Mouse (Mus musculus) embryonic facial prominence, embryonic 12.5 days (tissue): Measurements from ENCODE around the gene Bnip1. TPM values are rescaled to one million over a fixed set of nuclear protein-coding genes. Genes with fewer than 3 reads are reported as not detected.

Experiments
- ATAC-seq: fragments of 200-750 bp; cut with Nextera tagmentation; 2 replicates; pipeline ENCODE4 v1.8.0; 2017; ENCODE audit not compliant: insufficient number of reproducible peaks, insufficient read depth, low FRiP score, low TSS enrichment
- H3K27ac ChIP-seq: fragments of 300-500 bp; sonication (generic); 2 replicates; pipeline ENCODE4 v1.5.1; 2016; ENCODE audit warnings: mild to moderate bottlenecking
- H3K27me3 ChIP-seq: fragments of 300-500 bp; sonication (generic); 2 replicates; pipeline ENCODE4 v1.6.1; 2016; ENCODE audit warnings: mild to moderate bottlenecking, moderate library complexity
- H3K36me3 ChIP-seq: fragments of 300-500 bp; sonication (generic); 2 replicates; pipeline ENCODE4 v1.6.1; 2016; ENCODE audit warnings: mild to moderate bottlenecking
- H3K4me1 ChIP-seq: fragments of 300-500 bp; sonication (generic); 2 replicates; pipeline ENCODE4 v1.6.1; 2016
- H3K4me2 ChIP-seq: fragments of 300-500 bp; sonication (generic); replicated peaks from 2 replicates; pipeline ENCODE4 v1.6.1; 2016; ENCODE audit warnings: mild to moderate bottlenecking, moderate library complexity
- H3K4me3 ChIP-seq: fragments of 300-500 bp; sonication (generic); 2 replicates; pipeline ENCODE4 v1.5.1; 2016; ENCODE audit warnings: mild to moderate bottlenecking
- H3K9ac ChIP-seq: fragments of 300-500 bp; sonication (generic); 2 replicates; pipeline ENCODE4 v1.6.1; 2016; ENCODE audit warnings: mild to moderate bottlenecking, moderate library complexity
- H3K9me3 ChIP-seq: fragments of 300-500 bp; sonication (generic); 2 replicates; pipeline ENCODE4 v1.6.1; 2016; ENCODE audit warnings: mild to moderate bottlenecking, moderate library complexity
- WGBS: fragments of 180-500 bp; shearing (Covaris S2); methylation state at CpG from one replicate; pipeline ENCODE4 v1.1.7; 2016; 5-methylcytosine and 5-hydroxymethylcytosine counted together
- polyA plus RNA-seq: library from polyadenylated mRNA; unstranded; fragments of >200 nt; fragmentation: Nextera tagmentation; extraction: Ambion mirVana; gene quantifications from 2 replicates; pipeline ENCODE4 v1.2.1, GENCODE M21; 2016

Bnip1 gene
- 53.6 and 58.6 TPM in 2 replicates for polyA plus RNA-seq

DNA sequence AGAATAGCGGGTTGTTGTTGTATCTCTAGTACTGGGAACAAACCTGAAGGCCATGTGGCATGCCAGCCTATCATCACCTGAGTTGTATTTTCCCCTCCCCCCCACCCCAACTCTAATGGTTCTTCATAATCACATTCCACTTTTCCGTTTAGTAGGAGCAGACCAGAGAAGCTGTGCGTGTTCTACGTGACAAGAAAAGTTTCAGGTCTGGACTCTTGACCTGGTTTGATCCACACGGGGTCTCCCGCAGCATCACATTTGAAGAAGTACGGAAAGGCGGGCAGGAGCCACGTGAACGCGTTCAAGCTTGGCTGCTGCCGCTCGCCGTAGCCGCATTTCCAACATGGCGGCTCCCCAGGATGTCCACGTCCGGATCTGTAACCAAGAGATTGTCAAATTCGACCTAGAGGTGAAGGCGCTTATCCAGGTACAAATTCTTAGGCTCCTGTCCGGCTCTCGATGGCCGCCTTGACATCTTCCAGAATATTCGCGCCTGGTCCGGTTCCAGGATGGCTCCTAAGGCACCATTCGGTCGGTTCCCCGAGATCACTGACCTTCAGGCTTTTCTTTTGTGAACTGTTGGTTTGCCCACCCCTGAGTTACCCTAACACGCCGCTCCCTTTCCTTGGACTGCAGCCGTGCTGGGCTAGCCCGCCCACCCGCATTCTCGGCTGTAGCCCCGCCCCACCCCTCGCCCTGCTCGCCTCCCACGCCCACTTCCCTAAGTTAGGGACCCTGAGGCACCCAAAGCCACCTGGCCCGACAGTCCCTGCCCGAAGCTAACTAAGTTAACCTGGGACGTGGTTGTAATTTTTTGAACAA, at the start of gene Bnip1:
Bnip1 (plus strand) TSS at position 317 of the 822 bp plus-strand sequence.
- H3K27me3 ChIP-seq, result no peaks in the 10 kb centered on the region
- peak within 1 kb of the TSS; percentile 74 for H3K4me2 ChIP-seq
- peak; percentile 52; the same call in 1 of the 2 replicates for ATAC-seq
- peaks cover 20% of the 10 kb centered on the region for H3K36me3 ChIP-seq
- H3K4me3 ChIP-seq, result peak within 1 kb of the TSS; percentile 75
- peak within 1 kb of the TSS; percentile 80 for H3K9ac ChIP-seq
- no peaks in the 10 kb centered on the region for H3K9me3 ChIP-seq
- under 1% methylated on average over 42 of the region's 42 CpGs for WGBS
- H3K27ac ChIP-seq, result peak within 1 kb of the TSS; percentile 88
- peaks cover 8% of the 10 kb centered on the region for H3K4me1 ChIP-seq

DNA sequence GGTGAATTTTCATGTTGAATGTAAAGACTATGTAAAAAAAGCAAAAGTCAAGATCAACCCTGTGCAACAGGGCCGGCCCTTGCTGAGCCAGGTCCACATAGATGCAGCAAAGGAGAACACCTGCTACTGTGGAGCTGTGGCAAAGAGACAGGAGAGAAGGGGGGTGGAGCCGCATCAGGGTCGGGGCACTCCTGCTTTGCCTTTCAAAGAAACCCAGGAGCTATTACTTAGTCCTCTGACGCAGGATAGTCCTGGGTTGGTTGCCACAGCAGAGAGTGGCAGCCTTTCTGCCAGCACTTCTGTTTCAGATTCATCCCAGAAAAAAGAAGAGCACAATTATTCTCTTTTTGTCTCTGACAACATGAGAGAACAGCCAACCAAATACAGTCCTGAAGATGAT, 38.3 kb upstream of the Bnip1 start:
- Histone ChIP-seq H3K9me3 (no peaks in the 10 kb centered on the region), H3K4me1 (no peaks in the 10 kb centered on the region), H3K4me2 (no peak overlapping the region), H3K4me3 (no peak overlapping the region), H3K27me3 (no peaks in the 10 kb centered on the region), H3K9ac (no peak overlapping the region), H3K36me3 (no peaks in the 10 kb centered on the region), H3K27ac (no peak overlapping the region)
- no peak for ATAC-seq
- WGBS, result 54% methylated on average over 4 of the region's 4 CpGs

DNA sequence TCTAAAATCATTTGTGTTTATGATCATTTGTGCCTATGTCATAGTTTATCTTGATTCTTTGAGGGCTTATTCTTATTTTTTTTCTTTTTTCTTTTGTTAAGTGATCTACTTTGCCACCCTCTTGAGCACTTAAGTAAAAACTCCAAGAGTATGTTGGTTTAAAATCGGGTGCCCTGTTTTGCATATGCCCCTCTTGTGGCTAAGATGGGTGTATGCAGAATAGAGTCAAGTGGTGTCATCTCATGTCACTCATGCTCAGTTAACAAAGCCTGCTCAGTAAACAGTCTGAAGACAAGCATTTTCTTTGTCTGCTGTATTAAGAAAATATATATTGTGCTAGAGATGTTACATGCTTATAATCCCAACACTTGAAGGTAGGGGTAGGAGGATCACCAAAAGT, 37.6 kb upstream of the Bnip1 start:
- no peaks in the 10 kb centered on the region for H3K27me3 ChIP-seq
- 74% methylated on average over 1 of the region's 1 CpGs for WGBS
- H3K4me1 ChIP-seq, result no peaks in the 10 kb centered on the region
- H3K9me3 ChIP-seq, result no peaks in the 10 kb centered on the region
- no peak for ATAC-seq
- H3K36me3 ChIP-seq, result no peaks in the 10 kb centered on the region
- H3K4me2 ChIP-seq, result no peak overlapping the region
- H3K4me3 ChIP-seq, result no peak overlapping the region
- no peak overlapping the region for H3K9ac ChIP-seq
- no peak overlapping the region for H3K27ac ChIP-seq

DNA sequence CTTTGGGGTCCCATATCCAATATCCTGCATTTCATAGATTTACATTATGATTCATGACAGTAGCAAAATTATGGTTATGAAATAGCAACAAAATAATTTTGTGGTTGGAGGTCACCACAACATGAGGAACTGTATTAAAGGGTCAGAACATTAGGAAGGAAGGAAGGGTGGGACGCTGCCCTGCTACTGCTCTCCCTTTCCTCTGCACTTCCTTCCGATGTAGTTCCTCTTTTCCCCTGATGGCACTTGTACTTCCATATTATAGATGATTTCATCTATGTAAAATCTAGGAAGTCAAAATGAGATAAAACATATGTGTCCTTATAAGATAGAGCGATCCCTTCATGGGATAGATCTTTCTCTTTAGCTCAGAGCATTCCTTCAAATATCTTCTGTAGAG, 30.9 kb upstream of the Bnip1 start:
- Histone ChIP-seq H3K9ac (no peak overlapping the region), H3K4me2 (no peak overlapping the region), H3K4me1 (no peaks in the 10 kb centered on the region), H3K9me3 (no peaks in the 10 kb centered on the region), H3K27ac (no peak overlapping the region), H3K36me3 (no peaks in the 10 kb centered on the region), H3K27me3 (no peaks in the 10 kb centered on the region), H3K4me3 (no peak overlapping the region)
- 89% methylated on average over 3 of the region's 3 CpGs for WGBS
- no peak for ATAC-seq

DNA sequence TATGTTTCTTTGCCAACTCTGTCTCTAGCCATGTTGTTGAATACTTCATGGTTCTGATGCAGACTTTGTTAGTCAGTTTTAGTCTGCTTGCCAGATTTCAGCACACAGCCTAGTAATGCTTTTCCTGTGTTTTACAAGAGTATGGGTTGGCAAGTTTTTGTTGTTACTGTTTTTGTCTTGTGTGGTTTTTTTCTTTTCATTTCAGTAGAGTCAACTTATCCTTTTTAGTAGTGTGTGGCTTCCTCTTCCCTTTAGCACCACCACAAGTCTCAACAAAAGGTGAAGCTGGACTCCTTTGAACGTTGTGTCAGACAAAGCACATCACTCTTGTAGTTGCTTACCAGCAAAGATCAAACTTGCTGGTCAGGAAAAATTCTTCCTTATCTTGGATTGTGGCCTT, 28.6 kb upstream of the Bnip1 start:
- H3K36me3 ChIP-seq, result no peaks in the 10 kb centered on the region

DNA sequence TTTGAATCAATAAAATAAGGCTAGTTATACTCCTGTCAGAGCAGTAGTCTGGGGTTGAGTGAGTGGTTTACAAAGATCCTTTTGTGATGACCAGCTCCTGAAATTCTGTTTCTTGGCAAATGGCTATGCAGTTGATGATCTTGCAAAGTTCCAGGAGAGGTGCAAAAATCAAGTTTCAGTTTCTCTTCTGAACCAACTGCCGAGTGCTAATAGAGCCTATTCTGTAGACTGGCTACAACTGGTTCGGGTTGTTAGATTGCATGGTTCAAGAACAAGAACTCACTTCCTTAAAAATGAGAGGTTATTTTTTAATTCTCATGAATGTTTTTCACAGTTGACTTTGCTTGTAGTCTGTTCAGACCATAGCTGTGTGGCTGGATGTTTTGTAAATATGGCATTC, 27.4 kb upstream of the Bnip1 start:
- no peak for ATAC-seq
- no peaks in the 10 kb centered on the region for H3K4me1 ChIP-seq
- H3K9me3 ChIP-seq, result no peaks in the 10 kb centered on the region
- no peak overlapping the region for H3K9ac ChIP-seq
- H3K36me3 ChIP-seq, result no peaks in the 10 kb centered on the region
- H3K4me3 ChIP-seq, result no peak overlapping the region
- WGBS, result 83% methylated on average over 2 of the region's 2 CpGs
- H3K27me3 ChIP-seq, result no peaks in the 10 kb centered on the region
- H3K4me2 ChIP-seq, result no peak overlapping the region
- no peak overlapping the region for H3K27ac ChIP-seq

More for the DNA sequence above, 28.6 kb upstream of the Bnip1 start:
- no peak overlapping the region for H3K9ac ChIP-seq
- 86% methylated on average over 1 of the region's 1 CpGs for WGBS
- H3K27me3 ChIP-seq, result no peaks in the 10 kb centered on the region
- no peaks in the 10 kb centered on the region for H3K9me3 ChIP-seq
- no peak overlapping the region for H3K4me3 ChIP-seq
- no peaks in the 10 kb centered on the region for H3K4me1 ChIP-seq
- H3K4me2 ChIP-seq, result no peak overlapping the region
- ATAC-seq, result no peak
- no peak overlapping the region for H3K27ac ChIP-seq

DNA sequence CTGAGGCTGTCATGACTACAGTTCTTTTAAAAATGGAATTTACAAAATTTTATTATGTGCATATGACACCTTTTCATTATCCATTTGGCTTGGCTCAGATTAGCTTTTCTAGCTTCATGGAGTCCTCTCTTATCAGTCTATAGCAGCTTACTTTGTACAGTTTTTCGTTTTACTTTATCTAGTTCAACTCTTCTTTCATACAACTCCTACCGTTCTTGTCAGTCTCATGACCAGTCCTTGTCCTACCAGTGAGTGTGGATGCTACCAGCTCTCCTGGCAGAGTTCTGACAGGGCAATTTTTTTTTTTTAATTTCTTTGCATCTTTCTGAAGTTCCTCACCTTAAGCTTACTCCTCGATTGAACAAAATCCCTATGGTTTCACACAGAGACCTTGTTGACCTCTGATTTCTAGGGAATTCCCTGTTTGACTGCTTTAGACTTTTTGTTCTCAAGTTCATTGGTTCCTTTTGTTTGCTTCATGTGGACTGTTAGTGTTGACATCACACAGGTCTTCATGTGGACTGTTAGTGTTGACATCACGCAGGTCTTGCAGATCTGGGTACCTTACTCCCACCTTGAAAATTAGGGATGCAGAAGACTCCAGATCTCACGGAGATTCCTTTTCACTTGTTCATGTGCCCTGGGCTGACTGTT, 13.6 kb upstream of the Bnip1 start:
- H3K27ac ChIP-seq, result no peak overlapping the region
- WGBS, result 87% methylated on average over 5 of the region's 5 CpGs
- no peaks in the 10 kb centered on the region for H3K9me3 ChIP-seq
- H3K27me3 ChIP-seq, result no peaks in the 10 kb centered on the region
- H3K9ac ChIP-seq, result no peak overlapping the region
- ATAC-seq, result no peak
- no peaks in the 10 kb centered on the region; the same call in 1 of the 2 replicates for H3K36me3 ChIP-seq
- H3K4me3 ChIP-seq, result no peak overlapping the region
- H3K4me2 ChIP-seq, result no peak overlapping the region
- no peaks in the 10 kb centered on the region for H3K4me1 ChIP-seq

DNA sequence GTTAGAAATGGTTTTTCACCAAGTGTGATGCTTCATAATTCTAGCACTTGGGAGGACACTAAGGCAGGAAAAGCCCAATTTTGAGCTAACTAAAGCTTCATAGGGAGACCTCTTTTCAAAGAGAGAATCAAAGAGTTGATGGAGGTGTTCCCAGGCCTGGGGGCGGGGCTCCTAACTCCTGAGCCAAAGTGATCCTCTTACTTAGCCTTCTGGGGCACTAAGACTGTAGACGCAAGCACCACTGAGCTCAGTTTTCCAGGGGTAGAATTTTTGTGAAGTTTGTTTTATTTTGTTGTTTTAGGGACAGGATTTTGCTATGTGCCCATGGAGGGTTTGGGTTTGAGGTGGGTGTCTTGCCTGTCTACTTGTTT, 13.1 kb upstream of the Bnip1 start:
- Histone ChIP-seq H3K36me3 (no peaks in the 10 kb centered on the region; the same call in 1 of the 2 replicates), H3K27ac (no peak overlapping the region), H3K27me3 (no peaks in the 10 kb centered on the region), H3K9ac (no peak overlapping the region), H3K9me3 (no peaks in the 10 kb centered on the region), H3K4me1 (no peaks in the 10 kb centered on the region), H3K4me2 (no peak overlapping the region), H3K4me3 (no peak overlapping the region)
- ATAC-seq, result no peak
- 71% methylated on average over 2 of the region's 2 CpGs for WGBS

DNA sequence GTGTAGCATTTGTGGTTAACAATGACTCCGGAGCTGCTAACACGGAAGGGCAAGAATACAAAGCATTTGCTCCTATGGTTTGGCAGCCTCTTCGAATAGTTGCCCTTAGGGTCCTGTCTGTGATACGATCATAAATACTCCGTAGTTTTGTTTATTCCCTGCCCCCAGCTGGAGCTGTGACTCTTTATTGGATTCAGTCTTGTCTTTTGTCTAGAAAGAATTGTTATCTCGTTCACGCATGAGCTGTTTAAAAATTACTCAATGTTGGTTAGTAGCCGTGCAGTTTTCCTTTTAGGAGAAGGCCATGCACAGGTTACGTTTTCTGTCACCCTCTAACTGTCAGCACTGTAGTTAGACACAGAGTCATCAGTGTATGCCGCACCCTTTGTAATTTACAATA, 4.7 kb upstream of the Bnip1 start:
- Histone ChIP-seq H3K4me3 (no peak overlapping the region), H3K9me3 (no peaks in the 10 kb centered on the region), H3K4me2 (no peak overlapping the region), H3K9ac (no peak overlapping the region), H3K36me3 (no peaks in the 10 kb centered on the region), H3K4me1 (no peaks in the 10 kb centered on the region), H3K27me3 (no peaks in the 10 kb centered on the region), H3K27ac (no peak overlapping the region)
- no peak for ATAC-seq
- 81% methylated on average over 10 of the region's 10 CpGs for whole genome bisulfite sequencing

DNA sequence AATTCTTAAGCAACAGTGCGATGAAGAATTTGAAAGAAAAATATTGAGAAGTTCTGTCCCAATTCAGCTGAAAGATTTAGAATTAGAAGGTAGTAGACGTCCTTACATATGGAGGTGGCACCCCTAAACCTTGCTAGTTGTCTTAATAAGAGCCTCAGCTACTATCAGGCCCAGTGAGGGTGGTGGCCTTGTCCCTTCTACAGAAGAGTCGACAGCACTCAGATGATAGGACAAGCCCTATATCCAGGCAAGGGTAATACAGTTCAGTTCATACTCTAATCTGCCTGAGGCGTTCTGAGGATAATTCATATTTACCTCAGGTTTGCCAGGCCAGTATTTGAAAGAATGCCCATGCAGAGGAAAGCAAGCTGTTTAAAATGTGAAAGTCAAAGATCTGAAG, 2.9 kb upstream of the Bnip1 start:
- peaks cover 8% of the 10 kb centered on the region for H3K4me1 ChIP-seq
- no peak overlapping the region for H3K27ac ChIP-seq
- no peak overlapping the region for H3K4me2 ChIP-seq
- no peaks in the 10 kb centered on the region for H3K36me3 ChIP-seq
- H3K9me3 ChIP-seq, result no peaks in the 10 kb centered on the region
- 87% methylated on average over 4 of the region's 4 CpGs for WGBS
- H3K27me3 ChIP-seq, result no peaks in the 10 kb centered on the region
- H3K9ac ChIP-seq, result no peak overlapping the region
- no peak for ATAC-seq
- H3K4me3 ChIP-seq, result no peak overlapping the region

DNA sequence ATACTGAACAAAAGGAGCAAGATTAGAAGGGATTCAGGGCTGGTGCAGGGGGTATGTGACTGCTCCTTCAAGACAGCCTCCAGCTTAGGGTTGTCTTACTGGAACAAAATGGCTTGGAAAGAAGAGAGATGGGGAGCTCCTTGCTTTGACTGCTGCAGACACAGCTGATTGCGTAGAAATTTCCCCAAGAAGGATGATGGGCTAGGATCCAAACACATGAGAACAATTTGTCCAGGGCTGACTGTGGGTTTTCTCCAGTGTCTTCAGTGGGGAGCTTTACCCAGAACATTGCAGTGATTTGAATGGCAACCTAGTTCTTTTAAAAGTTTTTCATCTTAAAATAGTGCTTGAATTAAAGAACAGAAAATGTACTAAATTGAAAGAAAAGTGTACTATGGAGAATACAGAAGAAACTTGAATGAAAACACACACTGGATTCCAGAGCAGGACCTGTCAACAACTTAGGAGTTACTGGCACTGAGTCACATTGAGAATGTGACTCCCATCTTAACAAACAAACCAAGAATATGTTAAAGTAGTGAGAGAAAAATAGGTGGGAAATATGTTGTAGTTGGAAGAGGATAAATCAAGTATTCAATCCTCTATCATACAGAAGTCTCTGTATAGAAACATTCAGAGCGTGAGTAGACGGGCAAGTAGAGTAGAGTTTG, 2.3 kb upstream of the Bnip1 start:
- no peak for ATAC-seq
- Histone ChIP-seq H3K9ac (no peak overlapping the region), H3K9me3 (no peaks in the 10 kb centered on the region), H3K4me1 (peaks cover 8% of the 10 kb centered on the region), H3K4me3 (no peak overlapping the region), H3K27me3 (no peaks in the 10 kb centered on the region), H3K36me3 (peaks cover 5% of the 10 kb centered on the region; the same call in 1 of the 2 replicates), H3K27ac (no peak overlapping the region), H3K4me2 (no peak overlapping the region)
- WGBS, result 92% methylated on average over 3 of the region's 3 CpGs

DNA sequence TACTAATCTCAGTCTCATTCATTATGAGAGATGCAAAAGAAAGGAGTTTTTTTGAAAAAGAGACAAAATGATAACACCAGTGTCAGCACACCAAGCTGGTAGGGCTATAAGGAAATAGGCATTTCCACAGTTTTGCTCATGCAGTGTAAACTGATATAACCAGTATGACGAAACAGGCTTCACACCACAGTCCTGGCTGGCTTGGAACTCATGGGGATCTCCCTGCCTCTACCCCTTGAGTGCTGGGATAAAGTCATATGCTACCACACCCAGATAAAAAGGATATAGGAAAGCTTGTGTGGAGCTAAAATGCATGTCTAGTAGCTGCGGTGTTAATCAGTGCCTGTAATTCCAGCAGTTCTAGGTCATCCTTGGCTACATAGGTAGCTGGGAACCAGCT, 1.4 kb upstream of the Bnip1 start:
- H3K9me3 ChIP-seq, result no peaks in the 10 kb centered on the region
- no peak overlapping the region for H3K4me2 ChIP-seq
- no peak for ATAC-seq
- no peak overlapping the region for H3K4me3 ChIP-seq
- H3K27me3 ChIP-seq, result no peaks in the 10 kb centered on the region
- no peak overlapping the region for H3K9ac ChIP-seq
- H3K27ac ChIP-seq, result no peak overlapping the region
- H3K4me1 ChIP-seq, result peaks cover 8% of the 10 kb centered on the region
- H3K36me3 ChIP-seq, result peaks cover 13% of the 10 kb centered on the region; the same call in 1 of the 2 replicates
- 89% methylated on average over 2 of the region's 2 CpGs for WGBS
